Mouse (Mus musculus) testis, postnatal 14 days (tissue): ENCODE measurements around the gene Snx33.

Experiments used
- DNase-seq: peaks from one replicate; pipeline ENCODE4 v3.0.0; 2021; ENCODE audit warnings: low spot score

Gene Snx33

GRCm38 (mm10) chr9:56890522-56891250 is 37.5 kb downstream of the Snx33 start:
- DNase-seq = no peak

- DNase-seq = peak; percentile 78
Observed at GRCm38 (mm10) chr9:56889817-56890216, 38.4 kb downstream of the Snx33 start.

- DNase-seq = no peak
Observed at GRCm38 (mm10) chr9:56887581-56887980, 40.6 kb downstream of the Snx33 start.

- no peak for DNase-seq
Observed at GRCm38 (mm10) chr9:56886601-56887000, 41.6 kb downstream of the Snx33 start.

- no peak for DNase-seq
Observed at GRCm38 (mm10) chr9:56886113-56886512, 42.1 kb downstream of the Snx33 start.

- no peak for DNase-seq
Observed at GRCm38 (mm10) chr9:56884328-56884727, 43.8 kb downstream of the Snx33 start.

- DNase-seq = no peak
Observed at GRCm38 (mm10) chr9:56883470-56883869, 44.7 kb downstream of the Snx33 start.

- no peak for DNase-seq
Observed at GRCm38 (mm10) chr9:56882818-56883217, 45.4 kb downstream of the Snx33 start.

- DNase-seq = no peak
Observed at GRCm38 (mm10) chr9:56882283-56882682, 45.9 kb downstream of the Snx33 start.

GRCm38 (mm10) chr9:56881539-56882082 is 46.6 kb downstream of the Snx33 start:
- DNase-seq = no peak

GRCm38 (mm10) chr9:56880790-56881189 is 47.4 kb downstream of the Snx33 start:
- DNase-seq = no peak

GRCm38 (mm10) chr9:56877284-56877683 is 50.9 kb downstream of the Snx33 start:
- no peak for DNase-seq

- DNase-seq = peak; percentile 54
Observed at GRCm38 (mm10) chr9:56876784-56877183, 51.4 kb downstream of the Snx33 start.

- no peak for DNase-seq
Observed at GRCm38 (mm10) chr9:56873097-56873496, 55.1 kb downstream of the Snx33 start.

- DNase-seq = no peak
Observed at GRCm38 (mm10) chr9:56872105-56872903, 55.9 kb downstream of the Snx33 start.

GRCm38 (mm10) chr9:56871191-56871590 is 57.0 kb downstream of the Snx33 start:
- no peak for DNase-seq

- DNase-seq = no peak
Observed at GRCm38 (mm10) chr9:56870778-56871177, 57.4 kb downstream of the Snx33 start.

- DNase-seq = no peak
Observed at GRCm38 (mm10) chr9:56869552-56869951, 58.6 kb downstream of the Snx33 start.

GRCm38 (mm10) chr9:56868292-56868691 is 59.9 kb downstream of the Snx33 start:
- DNase-seq = peak; percentile 69
